Mouse (Mus musculus): ENCODE measurements around the gene Dst. TPM values are rescaled to one million over a fixed set of nuclear protein-coding genes. Genes with fewer than 3 reads are reported as not detected.

The Dst gene
- total and polyA plus RNA-seq, 3 experiments, result 0.08 to 0.60 TPM; not detected in 1

DNA sequence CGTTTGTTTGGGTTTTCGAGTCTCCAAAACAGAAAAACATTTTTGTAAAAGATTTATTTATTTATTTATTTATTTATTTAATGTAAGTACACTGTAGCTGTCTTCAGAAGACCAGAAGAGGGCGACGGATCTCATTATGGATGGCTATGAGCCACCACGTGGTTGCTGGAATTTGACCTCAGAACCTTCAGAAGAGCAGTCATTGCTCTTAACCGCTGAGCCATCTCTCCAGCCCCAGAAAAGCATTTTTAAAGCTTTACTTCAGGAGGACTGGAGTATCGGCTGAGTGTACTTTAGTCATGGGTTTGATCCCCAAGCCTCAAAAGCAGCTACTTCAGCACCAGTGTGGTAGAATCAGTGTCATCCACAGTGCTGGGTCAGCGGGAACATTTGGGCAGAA is 266.9 kb downstream of the Dst start:
- no peaks in the 10 kb centered on the region for H3K36me3 ChIP-seq (ENCODE audit: control insufficient read depth in 1 of 2, insufficient read depth in 2 of 2, low read length in 2 of 2)
- DNase-seq (ENCODE audit: low read depth, low spot score), result no peak

GRCm38 (mm10) chr1:34178022-34178727 is 270.1 kb downstream of the Dst start:
- no peaks in the 10 kb centered on the region for H3K27me3 ChIP-seq (ENCODE audit: control insufficient read depth in 1 of 2, insufficient read depth in 2 of 2, low read length in 2 of 2)
- TF ChIP-seq CTCF (IDR thresholded peaks at IDR 0.05 in 2 of 3, conservative IDR thresholded peaks at IDR 0.05 in 1 of 3; ENCODE audit: control insufficient read depth in 1 of 3, insufficient read depth in 1 of 3, low read depth in 2 of 3, low read length in 3 of 3, poor library complexity in 1 of 3, severe bottlenecking in 1 of 3), result no peak
- TF ChIP-seq MAX (IDR thresholded peaks at IDR 0.05; ENCODE audit: low read length), result no peak
- TF ChIP-seq ZNF384 (IDR thresholded peaks at IDR 0.05; ENCODE audit: low read depth, low read length), result no peak
- no peak for TF ChIP-seq RAD21 (IDR thresholded peaks at IDR 0.05; ENCODE audit: low read depth, low read length)
- no peak for TF ChIP-seq BHLHE40 (IDR thresholded peaks at IDR 0.05; ENCODE audit: borderline replicate concordance, low read depth, low read length)
- no peak for TF ChIP-seq EP300 (IDR thresholded peaks at IDR 0.05; ENCODE audit: low read depth in 1 of 2, low read length in 2 of 2)
- no peak for TF ChIP-seq TCF12 (IDR thresholded peaks at IDR 0.05; ENCODE audit: low read depth, low read length)
- H3K79me2 ChIP-seq (ENCODE audit: control insufficient read depth, insufficient read depth, low read length, poor library complexity), result no peaks in the 10 kb centered on the region
- DNase-seq (ENCODE audit: low read depth, low spot score), result no peak
- H3K4me1 ChIP-seq (ENCODE audit: control insufficient read depth in 1 of 2, insufficient read depth in 2 of 2, low read length in 2 of 2), result no peaks in the 10 kb centered on the region
- no peak overlapping the region for H3K27ac ChIP-seq (ENCODE audit: control insufficient read depth, low read depth, low read length)
- no peak overlapping the region for H3K9ac ChIP-seq (ENCODE audit: control insufficient read depth, low read depth, low read length, poor library complexity, severe bottlenecking)
- no peaks in the 10 kb centered on the region for H3K36me3 ChIP-seq (ENCODE audit: control insufficient read depth in 1 of 2, insufficient read depth in 2 of 2, low read length in 2 of 2)
- no peak overlapping the region for H3K4me3 ChIP-seq (ENCODE audit: control insufficient read depth in 1 of 2, insufficient read depth in 1 of 2, low read depth in 2 of 2, low read length in 2 of 2)
- no peaks in the 10 kb centered on the region for H3K9me3 ChIP-seq (replicated peaks; ENCODE audit: insufficient read depth, low read length)

More for the DNA sequence above, 266.9 kb downstream of the Dst start:
- H3K4me3 ChIP-seq (ENCODE audit: control insufficient read depth in 1 of 2, insufficient read depth in 1 of 2, low read depth in 2 of 2, low read length in 2 of 2), result no peak overlapping the region
- TF ChIP-seq ZKSCAN1 (IDR thresholded peaks at IDR 0.05; ENCODE audit: low read depth, low read length) (no peak), POLR2AphosphoS2 (IDR thresholded peaks at IDR 0.05; ENCODE audit: low read length) (no peak), CHD1 (IDR thresholded peaks at IDR 0.05; ENCODE audit: low read depth, low read length) (no peak), ZMIZ1 (IDR thresholded peaks at IDR 0.05; ENCODE audit: low read depth, low read length) (no peak), USF1 (IDR thresholded peaks at IDR 0.05; ENCODE audit: low read depth, low read length) (no peak), SMC3 (IDR thresholded peaks at IDR 0.05; ENCODE audit: low read depth, low read length) (no peak), MAX (IDR thresholded peaks at IDR 0.05; ENCODE audit: low read length) (no peak), TBP (IDR thresholded peaks at IDR 0.05; ENCODE audit: low read depth, low read length) (no peak), NRF1 (IDR thresholded peaks at IDR 0.05; ENCODE audit: insufficient read depth, low read depth, low read length, poor library complexity, severe bottlenecking) (no peak), GABPA (IDR thresholded peaks at IDR 0.05; ENCODE audit: low read depth, low read length) (no peak)
- H3K9me3 ChIP-seq (replicated peaks; ENCODE audit: insufficient read depth, low read length), result no peaks in the 10 kb centered on the region
- no peak overlapping the region for H3K27ac ChIP-seq (ENCODE audit: control insufficient read depth, low read depth, low read length)
- H3K27me3 ChIP-seq (ENCODE audit: control insufficient read depth in 1 of 2, insufficient read depth in 2 of 2, low read length in 2 of 2), result no peaks in the 10 kb centered on the region
- H3K9ac ChIP-seq (ENCODE audit: control insufficient read depth, low read depth, low read length, poor library complexity, severe bottlenecking), result no peak overlapping the region
- no peaks in the 10 kb centered on the region for H3K4me1 ChIP-seq (ENCODE audit: control insufficient read depth in 1 of 2, insufficient read depth in 2 of 2, low read length in 2 of 2)
- H3K79me2 ChIP-seq (ENCODE audit: control insufficient read depth, insufficient read depth, low read length, poor library complexity), result no peaks in the 10 kb centered on the region

Measured in MEL (cell line).